Mouse (Mus musculus): Measurements from ENCODE around the gene Gm21972. TPM values are rescaled to one million over a fixed set of nuclear protein-coding genes. Genes with fewer than 3 reads are reported as not detected.

Gene Gm21972
- total RNA-seq, 2 experiments from 2014 or later, result 6.5 TPM; not detected in 1

DNA sequence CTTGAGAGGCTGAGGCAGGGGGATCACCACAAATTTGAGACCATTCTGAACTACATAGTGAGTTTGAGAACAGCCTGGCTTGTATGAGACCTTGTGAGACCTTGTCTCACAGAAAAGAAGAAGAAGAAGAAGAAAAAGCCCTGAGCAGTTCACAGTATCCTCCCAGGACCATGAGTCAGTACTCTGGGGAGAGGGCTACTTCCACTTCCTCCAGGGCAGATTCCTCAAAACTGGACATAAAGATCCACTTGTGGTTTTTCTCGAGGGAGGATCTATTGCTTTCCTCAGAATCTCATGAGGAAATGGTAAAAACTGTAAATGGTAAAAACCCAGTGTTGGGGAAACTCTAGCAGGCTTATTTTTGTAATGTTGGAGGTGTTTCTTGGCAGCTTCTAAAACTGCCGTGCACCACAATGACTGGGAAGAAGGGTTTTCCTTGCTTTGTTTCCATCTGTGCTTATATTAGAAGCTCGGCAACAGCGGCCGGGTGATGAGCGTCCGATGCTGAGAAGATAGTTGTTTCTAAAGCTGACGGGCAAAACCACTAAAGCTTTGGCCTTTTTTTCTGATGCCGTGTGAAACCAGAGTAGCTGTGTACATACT lies 69.3 kb downstream of the Gm21972 start:
- intact Hi-C loops (cut with DNase I), result no loop called here
- no peak for DNase-seq (ENCODE audit: extremely low spot score in 1 of 2, low spot score in 2 of 2)

DNA sequence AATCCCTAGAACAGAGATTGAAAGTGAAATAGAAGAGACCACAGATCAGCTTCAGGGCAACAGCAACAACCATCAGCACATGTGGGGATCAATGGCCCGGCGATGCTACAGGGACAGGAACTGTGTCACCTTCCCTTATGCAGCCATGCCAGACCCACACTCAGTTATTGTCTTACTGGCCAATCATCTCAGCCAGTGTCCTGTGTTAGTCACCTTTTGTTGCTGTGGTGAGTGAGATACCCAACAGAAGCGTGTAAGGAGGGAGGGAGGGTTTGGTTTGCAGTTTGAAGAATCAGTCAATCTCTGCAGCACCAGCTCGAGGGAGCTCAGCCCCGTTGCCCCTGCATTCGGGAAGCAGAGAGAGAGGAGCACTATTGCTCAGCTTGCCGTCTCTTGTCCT lies 77.2 kb downstream of the Gm21972 start:
- DNase-seq (ENCODE audit: extremely low spot score in 1 of 2, low spot score in 2 of 2), result no peak
- intact Hi-C loops (cut with DNase I), result no loop called here

- DNase-seq (ENCODE audit: extremely low spot score in 1 of 2, low spot score in 2 of 2), result no peak
- intact Hi-C loops (cut with DNase I), result no loop called here
Observed at GRCm38 (mm10) chr1:86211498-86211897, 78.1 kb downstream of the Gm21972 start.

Other genes with a start within 250 kb of the Gm21972 start
- 100 to 1,000 TPM; 258 to 275 TPM for gene Itm2c, start 239.4 kb upstream of the Gm21972 start, total RNA-seq (2021)
- 1 to 10 TPM; 6.3 to 7.8 TPM for gene 4933407L21Rik, start 205.2 kb upstream of the Gm21972 start, total RNA-seq (2021)
- under 1 TPM in 1 of 2 experiments, not detected in 1; 0.08 TPM for gene Gpr55, start 172.6 kb upstream of the Gm21972 start, total RNA-seq (2021)
- gene Spata3, start 116.8 kb upstream of the Gm21972 start, total RNA-seq (2021), result under 1 TPM; 0.62 to 0.89 TPM
- 1 to 10 TPM; 4.7 to 8.8 TPM for gene 2810459M11Rik, start 87.8 kb upstream of the Gm21972 start, total RNA-seq (2021)
- 100 to 1,000 TPM; 126 to 127 TPM for gene Psmd1, start 69.2 kb upstream of the Gm21972 start, total RNA-seq (2021)
- under 1 TPM in 1 of 2 experiments, not detected in 1; 0.36 TPM for gene Htr2b, start 21.7 kb upstream of the Gm21972 start, total RNA-seq (2021)
- gene Armc9, start 21.1 kb downstream of the Gm21972 start, total RNA-seq (2021), result 10 to 100 TPM; 40.7 to 45.7 TPM
- gene B3gnt7, start 169.2 kb downstream of the Gm21972 start, total RNA-seq (2021), result 1 to 10 TPM; 2.4 to 3.1 TPM
- 100 to 1,000 TPM; 177 to 184 TPM for gene Ncl, start 225.8 kb downstream of the Gm21972 start, total RNA-seq (2021)